Mouse (Mus musculus): ENCODE results near the gene Sprn.
A peak's percentile ranks its signal among the peaks of the same experiment; 100 is the strongest.

Gene Sprn

DNA sequence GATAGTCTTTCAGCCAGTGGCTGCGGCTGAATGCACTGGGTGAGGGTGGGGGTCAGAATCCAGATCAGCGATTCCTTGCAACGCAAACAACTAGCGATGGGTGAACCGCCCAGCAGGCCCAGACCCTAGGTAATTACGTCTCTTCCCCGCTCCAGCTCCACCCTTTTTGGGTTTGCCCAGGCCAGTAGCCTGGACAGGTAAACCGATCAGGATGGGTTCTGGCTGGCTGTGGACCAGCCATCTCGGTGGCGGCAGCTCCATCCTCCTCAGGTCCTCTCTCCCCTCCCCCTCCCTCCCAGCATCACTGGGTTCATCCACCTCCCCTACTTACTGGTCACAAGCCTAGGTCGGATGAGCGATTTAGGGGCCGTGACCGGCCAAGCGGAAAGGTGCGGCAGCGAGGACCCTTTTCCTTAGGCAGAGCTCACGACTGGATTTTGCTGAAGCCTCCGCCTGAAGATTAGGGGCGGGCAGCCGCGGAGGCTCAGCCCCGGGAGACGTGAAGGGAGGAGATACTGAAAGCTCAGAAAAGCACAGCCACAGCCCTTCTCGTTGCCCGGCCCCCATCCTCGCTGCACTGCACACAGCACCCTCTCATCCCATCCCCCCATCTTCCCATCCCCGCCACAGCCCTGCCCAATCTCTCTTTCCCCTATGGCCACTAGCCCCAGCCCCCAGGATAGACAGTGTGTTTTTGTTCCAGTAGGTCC is at the start of gene Sprn:
Gene Sprn, minus strand, starts transcription at position 660 of the 710 bp plus-strand sequence.
- no peak for DNase-seq (ENCODE audit: low spot score in 2 of 2)

DNA sequence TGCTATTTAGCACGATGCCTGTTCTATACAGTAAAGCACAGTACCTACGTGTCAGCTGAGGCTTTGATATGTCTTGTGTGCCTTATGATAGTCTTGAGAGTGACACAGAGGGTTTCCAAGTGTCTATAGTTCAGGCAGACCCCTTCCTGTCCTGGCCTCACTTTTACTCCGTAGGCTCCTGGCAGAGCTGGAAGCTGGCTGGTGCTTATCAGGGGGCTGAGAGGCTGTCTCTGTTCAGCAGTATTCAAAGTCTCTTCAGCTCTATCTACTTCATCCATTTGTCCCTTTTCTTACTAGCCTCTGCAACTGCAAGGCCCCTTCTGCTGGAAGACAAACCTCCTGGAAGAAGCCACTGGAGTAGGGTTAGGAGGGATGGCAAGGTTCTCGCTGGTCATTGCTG is 46.4 kb upstream of the Sprn start:
- no peak for DNase-seq (ENCODE audit: low spot score in 2 of 2)

DNA sequence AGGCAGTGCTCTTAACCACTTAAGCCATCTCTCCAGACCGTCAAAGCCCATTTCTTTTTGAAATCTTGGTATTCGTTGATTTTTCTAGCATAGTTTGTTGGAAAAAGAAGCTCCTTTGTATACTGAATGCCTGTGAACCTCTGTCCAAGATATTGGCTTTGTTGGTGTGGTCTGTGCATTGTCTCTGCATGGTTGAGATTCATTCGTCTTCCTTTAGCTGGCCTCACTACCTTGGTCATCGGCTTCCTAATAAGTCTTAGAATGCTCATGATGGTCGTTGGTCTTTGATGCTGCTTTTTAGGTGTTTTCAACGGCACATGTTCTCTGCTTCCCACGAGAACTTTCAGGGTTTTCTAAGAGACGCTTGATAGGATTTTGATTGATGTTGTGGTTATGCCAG is 41.3 kb upstream of the Sprn start:
- no peak for DNase-seq (ENCODE audit: low spot score in 2 of 2)

DNA sequence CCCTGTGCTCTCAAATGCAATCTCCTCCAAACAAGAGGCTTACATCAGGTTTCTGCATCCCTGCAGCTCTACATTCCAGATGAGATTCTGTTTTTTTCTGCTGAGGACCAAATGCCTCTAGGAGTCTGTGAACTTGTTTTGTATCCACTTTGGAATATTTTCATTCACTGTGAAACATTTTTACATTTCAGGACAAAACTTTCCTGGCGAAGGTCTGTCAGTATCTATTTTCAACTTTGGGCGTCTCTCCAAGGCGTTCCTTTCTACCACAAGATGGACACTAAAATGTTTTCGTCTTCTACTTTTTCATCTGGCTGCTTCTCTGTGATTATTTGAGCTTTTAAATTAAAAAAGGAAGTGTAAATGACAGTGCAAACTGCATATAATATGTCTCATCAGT is 39.4 kb upstream of the Sprn start:
- no peak for DNase-seq (ENCODE audit: low spot score in 2 of 2)

DNA sequence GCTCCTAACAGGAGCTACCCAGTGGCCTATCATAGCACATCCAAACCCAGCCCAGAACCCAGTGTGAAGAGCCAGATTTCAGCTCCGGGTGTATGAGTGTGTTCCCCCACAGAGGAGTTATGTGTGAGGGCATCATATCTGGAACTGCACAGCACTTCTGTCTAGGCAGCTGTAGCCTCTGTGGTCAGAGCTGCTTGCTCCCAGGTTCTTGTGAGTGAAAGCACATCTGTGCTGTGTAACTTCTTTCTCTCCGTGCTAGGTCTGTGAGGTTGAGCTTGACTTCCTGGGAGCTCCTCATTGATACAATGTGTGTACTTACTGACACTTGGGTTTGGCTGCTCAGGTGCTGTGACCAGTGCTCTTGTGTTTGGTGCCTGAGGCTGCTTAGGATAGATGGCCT is 38.2 kb upstream of the Sprn start:
- DNase-seq (ENCODE audit: low spot score in 2 of 2) = peak in 1 of 2 experiments; percentile 12

DNA sequence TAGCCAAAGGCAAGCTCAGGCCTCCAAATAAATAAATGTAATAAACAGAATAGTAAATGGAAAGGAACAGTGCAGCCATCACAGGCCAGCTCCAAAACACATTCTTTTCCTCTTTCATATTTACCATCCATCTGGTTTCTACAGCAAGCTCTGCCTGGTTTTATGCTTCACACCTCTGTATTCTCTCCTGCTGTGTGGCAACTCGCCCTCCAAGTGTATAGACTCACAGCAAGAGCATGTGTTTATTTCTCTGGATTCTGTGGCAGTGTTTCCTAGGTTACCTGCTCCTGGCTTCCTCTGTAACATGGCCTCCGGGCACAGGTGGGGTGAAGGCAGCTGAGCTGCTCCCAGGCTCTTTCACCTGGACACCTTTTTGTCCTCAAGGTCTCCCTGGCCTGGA is 37.8 kb upstream of the Sprn start:
- DNase-seq (ENCODE audit: low spot score in 2 of 2) = no peak

DNA sequence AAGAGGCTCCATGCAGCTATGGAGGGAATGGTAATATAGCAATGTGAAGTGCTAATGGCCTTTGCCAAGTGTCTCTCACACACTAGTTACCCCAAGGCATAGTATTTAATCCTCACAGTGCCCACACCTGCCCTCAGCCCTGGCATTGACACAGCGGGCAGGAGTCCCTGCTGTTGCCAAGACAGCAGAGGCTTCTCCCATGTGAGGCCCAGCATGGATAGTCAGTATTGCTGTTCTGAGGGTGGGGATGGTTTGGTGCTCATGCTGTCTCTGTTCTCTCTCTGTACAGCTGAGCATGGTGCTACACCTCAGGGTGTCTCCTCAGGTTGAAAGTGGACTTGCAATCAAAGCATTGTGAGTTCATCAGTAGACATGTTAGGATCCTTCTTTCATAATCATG is 35.8 kb upstream of the Sprn start:
- no peak for DNase-seq (ENCODE audit: low spot score in 2 of 2)

DNA sequence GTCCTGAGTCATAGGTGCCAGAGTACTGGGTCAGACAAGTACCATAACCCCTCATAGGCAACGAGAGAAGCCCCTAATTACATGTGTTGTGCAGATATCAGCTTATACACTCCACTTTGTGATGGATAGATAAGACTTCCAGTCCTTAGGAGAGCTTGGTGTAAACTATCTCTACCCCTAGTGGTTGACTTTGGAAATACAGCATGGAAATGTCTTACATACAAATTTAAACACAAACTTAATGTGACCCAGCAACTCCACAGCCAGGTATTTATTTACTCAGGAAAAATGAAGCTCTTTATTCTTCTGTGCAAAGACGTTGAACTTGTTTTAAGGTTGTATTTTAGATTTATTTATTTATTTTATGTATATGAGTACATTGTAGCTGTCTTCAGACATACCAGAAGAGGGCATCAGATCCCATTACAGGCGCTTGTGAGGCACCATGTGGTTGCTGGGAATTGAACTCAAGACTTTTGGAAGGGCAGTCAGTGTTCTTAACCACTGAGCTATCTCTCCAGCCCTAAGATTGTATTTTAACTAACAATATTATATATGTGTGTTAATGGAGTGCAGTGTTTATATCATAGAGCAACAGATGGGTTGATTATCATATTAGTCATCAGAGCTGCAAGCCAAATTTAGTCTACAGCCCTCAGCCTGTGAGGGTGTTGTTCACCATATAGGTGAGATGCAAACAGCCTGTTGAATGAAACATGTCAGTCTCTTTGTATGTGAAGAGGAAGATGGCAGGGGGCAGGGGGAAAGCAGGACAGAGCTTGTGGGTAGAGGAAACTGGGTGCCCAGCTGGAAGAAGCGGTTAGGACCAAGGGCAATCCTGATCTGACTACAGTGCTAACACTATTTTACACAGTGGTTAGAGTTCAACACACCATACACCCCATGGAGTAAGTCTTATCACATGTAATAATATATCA is 34.0 kb upstream of the Sprn start:
- peak in 1 of 2 experiments; percentile 36 for DNase-seq (ENCODE audit: low spot score in 2 of 2)

DNA sequence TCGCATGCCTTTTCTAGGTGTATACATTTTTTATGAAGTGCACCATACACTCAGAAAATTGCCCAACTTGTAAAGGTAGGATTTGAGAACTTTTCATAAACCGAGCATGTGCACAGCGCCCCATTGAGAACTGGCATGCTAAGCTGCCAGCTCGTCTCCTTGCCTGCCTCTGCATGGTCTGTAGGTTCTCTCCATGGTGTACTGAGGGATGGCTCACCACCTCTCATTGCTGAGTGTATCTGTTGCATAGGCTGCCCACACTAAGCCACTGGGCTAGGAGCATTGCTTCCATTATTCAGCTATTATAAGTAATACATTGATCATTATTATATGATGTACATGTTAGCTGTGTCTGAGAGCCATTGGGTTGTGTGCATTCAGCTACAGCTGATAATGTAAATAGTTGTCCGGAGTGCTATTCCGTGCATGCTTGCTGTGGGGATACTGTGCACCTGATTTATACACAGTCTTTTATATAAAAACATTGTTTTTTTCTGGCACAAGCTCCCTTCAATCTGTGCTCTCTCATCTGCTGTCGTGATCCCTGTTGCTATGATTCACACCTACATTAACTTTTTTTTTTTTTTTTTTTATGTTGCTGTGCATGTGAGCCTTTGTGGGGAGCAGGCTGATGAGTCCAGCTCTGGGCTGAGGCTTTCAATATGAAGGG is 33.2 kb upstream of the Sprn start:
- no peak for DNase-seq (ENCODE audit: low spot score in 2 of 2)

DNA sequence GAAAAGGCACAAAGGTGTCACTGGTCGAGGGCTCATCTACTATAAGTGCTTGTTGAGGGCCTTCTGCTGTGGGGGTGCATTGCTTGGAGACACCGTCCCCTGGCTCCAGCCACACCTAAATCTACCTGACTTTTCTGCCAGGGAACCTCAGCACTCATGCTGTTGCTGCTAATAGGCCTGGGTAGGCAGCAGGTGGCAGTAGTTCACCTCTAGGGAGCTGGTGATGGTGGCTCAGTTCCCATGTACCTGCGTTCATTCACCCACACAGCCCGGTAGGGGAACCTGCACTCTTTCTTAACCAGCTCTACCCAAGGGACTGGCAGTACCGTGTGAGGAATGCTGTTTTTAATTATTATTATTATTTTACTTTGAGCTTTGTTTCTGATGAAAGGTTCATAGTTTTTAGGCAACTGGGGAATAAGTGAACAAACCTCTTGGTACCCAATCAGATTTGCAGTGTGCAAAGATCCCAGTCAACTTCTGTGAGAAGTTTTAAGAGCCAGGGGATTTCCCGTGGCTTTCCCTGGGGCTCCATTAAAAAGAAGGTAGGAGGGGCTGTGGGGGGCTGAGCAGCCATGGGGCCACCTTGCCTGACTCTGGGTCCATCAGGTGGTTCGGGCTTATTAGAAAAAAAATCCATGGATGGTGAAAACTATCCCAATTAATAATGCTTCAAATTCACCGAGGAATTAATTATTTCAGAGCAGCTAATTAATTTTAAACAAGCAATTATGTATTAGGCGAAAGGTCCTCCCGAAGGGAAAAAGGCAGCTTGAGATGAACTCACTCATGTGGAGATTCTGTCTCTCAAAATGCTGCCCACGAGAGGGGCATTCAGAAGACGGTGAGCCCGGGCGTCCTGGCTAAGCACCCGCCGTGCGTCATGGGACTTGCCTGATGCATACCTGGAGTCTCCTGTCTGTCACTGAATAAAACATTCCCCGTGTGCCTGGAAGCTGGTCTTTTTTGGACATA is 32.3 kb upstream of the Sprn start:
- peak; percentile 38 to 54 for DNase-seq (ENCODE audit: low spot score in 2 of 2)

DNA sequence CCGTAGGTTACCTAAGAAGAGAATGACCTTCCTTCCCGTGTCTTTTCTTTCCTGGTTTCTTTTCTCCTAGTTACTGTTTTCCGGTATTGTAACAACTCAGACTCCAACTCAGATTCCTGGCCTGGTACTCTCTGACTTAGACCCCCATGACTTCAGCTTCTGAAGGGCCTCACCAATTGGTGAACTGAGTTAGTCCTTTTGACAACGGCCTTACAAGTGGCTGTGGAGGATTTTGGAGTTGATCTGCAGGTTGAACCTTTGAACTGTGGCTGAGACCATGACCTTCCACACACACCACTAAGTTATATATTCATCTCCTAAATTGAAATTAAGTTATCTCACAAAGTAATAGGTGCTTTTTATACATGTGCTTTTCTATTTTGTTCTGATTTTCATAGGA is 29.5 kb upstream of the Sprn start:
- no peak for DNase-seq (ENCODE audit: low spot score in 2 of 2)

DNA sequence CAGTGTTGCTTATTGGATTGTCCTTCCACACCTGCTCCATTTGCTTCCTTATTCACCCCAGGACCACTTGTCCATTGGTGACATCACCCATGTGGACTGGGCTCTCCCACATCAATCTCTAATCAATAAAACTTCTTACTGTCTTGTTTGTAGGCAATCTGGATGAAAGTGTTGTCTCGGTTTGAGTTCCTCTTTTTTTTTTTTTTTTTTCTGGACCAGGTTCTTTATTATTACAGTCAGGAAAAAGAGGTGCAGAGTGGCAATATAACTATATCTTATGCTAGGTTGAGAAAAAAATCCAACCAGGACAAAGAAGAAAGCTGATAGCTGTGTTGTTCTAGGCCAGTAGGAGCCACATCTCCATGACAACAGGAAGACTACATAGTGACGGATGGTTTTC is 26.0 kb upstream of the Sprn start:
- DNase-seq (ENCODE audit: low spot score in 2 of 2) = no peak

DNA sequence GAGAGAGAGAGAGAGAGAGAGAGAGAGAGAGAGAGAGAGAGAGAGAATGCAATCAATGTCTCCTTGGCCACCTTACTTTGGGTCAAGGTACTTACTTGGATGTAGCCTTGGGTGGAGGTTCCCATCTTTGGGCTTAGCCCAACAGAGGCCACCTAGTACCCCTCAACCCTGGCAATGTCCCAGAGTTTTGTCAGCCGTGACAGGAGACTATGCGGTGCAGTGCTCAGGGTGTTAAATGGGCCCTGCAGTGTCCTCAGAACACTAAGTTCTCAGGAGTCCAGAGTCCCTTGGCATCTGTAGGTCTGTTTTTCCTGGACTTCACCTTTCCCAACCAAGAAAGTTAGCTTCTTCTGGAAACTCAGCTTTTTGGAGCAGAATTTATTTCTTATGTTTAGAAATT is 24.5 kb upstream of the Sprn start:
- DNase-seq (ENCODE audit: low spot score in 2 of 2) = no peak

DNA sequence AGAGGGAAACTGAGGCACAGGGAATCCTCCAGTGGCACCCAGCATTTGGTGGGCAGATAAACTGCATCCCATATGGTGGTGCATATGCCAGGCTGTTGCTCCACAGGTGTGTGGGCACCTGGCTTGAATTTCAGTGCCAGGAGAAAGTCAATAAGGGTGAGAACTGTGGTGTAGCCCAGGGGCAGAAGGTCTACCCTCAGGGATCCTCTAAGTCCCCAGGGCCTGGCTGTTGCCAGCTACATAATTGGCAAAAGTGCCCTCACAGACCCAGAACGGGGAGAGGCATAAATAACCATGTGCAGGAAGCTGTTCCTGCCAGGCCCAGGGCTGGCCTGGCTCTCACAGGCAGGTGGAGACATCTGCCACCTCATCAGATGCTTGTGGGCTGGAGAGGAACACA is 18.3 kb upstream of the Sprn start, which contains the start of gene Olfr523:
Gene Olfr523, plus strand, starts transcription at position 282 of the 400 bp plus-strand sequence.
- DNase-seq (ENCODE audit: low spot score in 2 of 2) = no peak

DNA sequence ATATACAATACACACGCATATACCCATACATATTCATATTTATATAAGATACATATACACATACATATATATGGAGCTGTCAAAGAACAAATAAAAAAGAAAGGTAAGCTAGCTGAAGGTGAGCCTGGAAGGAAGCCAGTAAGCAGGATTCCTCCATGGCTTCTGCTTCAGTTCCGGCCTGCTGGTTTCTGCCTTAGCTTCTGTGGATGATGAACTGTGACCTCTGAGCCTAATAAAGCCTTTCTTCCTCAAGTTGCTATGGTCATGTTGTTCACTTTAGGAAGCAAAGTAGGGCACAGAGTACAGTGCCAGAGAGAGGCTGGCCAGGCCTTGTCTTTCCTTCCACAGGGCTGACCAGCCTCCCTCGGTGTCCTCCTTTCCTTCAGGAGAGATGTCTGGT is 16.2 kb upstream of the Sprn start:
- DNase-seq (ENCODE audit: low spot score in 2 of 2) = no peak

DNA sequence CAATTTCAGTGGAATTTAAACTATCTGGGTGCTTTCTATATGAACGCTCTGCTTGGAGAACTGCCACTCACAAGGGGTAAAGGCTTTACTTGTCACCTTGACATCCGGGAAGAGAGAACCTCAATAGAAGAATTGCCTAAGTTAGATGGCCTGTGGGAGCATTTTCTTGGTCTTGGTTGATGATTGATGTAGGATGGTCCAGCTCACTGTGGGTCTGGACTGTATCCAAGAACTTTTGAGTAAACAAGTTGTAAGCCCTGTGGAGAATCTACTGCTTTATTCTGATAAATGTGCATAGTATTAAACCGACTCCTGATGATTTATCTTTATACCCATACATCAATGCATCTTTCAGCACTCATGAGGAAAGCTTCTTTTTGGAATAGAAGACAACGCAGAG is 14.7 kb upstream of the Sprn start:
- DNase-seq (ENCODE audit: low spot score in 2 of 2) = no peak

DNA sequence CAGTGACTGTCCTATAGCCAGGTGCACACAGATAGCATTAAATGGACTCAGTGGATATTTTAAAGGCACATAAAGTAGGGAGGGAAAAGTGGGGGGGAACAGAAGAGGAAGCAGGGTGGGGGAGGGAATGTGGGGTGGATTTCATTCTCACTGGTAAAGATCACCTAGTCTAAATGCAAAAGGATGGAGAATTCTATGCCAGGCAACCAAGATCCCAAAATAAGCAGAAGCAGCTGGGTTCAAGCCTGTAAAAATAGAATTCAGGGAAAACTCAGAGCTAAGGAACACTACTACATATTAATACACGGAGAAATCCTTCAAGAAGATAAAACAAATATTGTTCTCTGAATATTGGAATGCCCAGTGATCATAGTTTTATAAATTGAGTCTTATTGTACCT is 13.3 kb upstream of the Sprn start:
- no peak for DNase-seq (ENCODE audit: low spot score in 2 of 2)

DNA sequence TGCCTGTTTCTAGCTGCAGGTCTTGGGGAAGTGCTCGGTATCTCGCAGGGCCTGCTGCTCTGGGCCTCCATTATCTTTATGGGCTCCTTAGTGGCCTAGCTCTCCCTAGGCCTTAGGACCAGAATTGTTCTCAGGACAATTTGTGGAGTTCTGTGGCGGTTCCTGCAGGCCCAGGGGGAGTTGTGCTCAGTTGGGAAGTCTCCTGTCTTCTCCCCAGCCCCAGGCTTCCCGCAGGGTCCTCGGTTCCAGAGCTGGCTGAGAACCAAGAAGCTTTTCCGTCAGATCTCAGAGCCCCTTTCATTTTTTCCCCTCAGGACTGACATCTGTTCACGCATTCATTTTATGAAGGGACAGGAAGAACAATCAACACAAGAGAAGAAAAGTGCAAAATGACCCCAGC is 10.0 kb upstream of the Sprn start, which contains the start of gene Olfr522:
Gene Olfr522, minus strand, starts transcription at position 101 of the 400 bp plus-strand sequence.
- DNase-seq (ENCODE audit: low spot score in 2 of 2) = no peak

DNA sequence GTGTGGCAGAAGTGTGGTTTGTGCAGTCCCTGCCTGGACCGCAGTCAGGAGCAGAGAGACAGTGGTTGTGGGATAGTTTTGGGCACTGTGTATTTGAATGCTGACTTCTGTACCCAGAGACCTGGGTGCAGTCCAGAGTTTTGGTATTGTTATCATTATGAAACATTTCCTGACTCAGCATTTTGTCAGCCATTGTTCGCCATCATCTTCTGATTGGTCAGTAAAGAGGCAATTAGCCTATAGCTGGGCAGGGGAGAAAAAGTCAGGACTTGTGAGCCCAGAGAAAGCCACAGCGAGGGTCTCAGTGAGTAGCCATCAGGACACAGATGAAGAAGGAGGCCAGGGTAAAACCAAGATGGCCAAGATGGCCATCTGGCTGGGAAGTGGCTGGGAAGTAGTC is 5.7 kb upstream of the Sprn start:
- DNase-seq (ENCODE audit: low spot score in 2 of 2) = no peak

DNA sequence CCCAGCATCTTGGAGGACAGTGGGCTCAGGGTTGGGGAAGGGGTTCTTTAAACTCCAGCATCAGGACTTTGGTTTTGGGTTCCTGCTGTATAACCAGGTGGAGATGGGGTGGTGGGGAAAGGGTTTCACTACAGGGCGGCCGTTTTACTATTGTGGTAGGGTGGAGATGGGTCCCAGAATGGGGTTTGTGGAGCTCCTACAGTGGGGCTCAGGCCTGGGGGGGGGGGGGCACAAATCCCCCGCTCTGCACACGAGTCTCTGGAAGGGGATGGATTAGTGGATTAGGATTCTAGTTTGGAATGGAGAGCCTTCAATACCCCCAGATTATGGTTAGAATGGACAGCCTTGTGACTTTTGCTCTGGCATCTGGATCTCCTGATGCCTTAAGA is 854 bp downstream of the Sprn start:
- no peak for DNase-seq (ENCODE audit: low spot score in 2 of 2)

DNA sequence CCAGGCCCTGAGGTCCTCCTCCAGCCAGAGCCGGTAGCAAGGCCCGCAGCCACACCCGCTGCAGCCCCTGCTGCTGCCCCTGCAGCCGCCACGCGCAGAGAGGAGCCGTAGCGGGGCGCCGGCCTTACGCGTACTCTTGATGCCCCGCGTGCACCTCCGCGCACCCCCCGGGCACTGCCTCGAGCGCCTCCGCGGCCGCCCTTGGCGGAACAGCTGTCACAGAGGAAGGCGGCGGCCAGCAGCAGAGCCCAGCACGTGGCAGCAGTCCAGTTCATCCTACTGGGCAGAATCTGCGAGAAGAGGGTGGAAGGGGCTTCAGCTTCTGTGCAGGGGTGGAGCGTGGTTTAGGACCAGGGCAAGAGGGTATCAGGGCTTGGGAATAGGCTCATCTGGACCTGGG is 1.3 kb downstream of the Sprn start:
- DNase-seq (ENCODE audit: low spot score in 2 of 2) = no peak
